Mouse (Mus musculus) 416B (cell line): ENCODE results near the gene Tmem199.
A peak's percentile ranks its signal among the peaks of the same experiment; 100 is the strongest.
"Not testable (repeated sequence)": the region's sequence is repeated elsewhere in the genome, so short reads cannot be mapped to it uniquely, and the experiment has no call there.

Experiments used
- DNase-seq: peaks from one replicate; pipeline ENCODE4 v3.0.0; 2011; ENCODE audit warnings: low read depth

The Tmem199 gene

DNA sequence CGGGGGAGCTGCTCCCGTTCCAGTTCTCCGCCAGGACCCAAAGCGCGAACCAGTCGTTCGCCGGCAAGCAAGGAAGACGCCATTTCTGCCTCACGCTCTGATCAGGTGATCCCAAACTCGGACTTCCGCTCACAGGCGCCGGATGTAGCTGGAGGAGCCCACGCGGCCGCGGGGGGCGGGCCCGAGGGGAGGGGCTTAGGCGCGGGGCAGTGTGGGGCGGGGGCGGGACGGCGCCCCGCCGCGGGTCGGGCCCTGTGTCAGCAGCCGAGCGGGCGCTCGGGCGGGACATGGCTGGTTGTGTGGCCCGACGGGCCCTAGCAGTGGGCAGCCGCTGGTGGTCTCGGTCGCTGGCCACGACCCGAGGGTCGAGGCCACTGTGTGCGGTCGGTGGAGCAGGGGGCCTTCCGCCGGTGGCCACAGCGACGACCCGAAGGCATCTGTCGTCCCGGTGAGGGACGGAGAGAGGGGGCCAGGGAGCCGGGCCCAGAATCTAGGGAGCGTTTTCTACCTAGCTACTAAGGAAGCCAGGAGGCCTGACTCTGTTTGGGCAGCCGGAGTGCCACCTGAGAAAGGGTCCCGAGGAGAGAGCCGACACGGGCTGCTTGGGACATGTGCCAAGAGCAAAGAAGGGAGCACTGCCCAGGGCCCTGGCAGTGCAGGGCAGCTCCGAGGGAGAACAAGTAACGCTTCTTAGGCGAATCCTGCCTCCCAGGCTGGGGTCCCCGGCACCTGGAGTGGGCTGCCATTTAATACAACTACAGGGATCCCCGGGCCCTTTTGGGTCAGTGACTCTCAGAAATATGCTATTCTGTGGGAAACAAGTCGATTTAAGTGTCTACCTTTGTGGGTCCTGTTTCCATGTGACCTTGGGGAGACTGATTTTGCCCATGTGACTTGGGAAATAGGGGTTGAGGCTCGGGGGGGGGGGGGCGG, at the start of gene Tmem199, which contains the start of gene Poldip2:
Gene Tmem199 (minus strand): TSS at position 148 of the 933 bp plus-strand sequence.
Gene Poldip2 (plus strand): TSS at position 169 of the 933 bp plus-strand sequence.
- peak; percentile 93 for DNase-seq

GRCm38 (mm10) chr11:78560447-78560846, 48.5 kb upstream of the Tmem199 start:
- peak; percentile 83 for DNase-seq

- no peak for DNase-seq
Measured at GRCm38 (mm10) chr11:78557241-78557640, 45.3 kb upstream of the Tmem199 start.

DNA sequence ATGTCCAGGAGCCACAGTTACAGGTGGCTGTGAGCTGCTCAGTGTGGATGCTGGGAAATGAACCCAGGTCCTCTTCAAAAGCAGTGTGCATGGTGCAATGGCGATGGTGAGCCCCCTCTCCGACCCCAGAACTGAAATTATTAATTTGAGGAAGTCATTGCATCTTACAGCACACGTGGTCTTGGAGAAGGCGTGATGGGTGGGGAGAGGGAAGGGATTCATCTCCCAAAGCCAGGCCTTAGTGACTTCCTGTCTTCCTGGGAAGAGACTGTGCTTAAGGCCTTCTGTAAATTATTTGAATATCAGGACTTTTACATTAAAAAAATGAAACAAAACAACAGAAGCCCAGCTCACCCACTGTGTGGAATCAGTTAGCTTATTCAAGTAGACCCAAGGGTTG, 44.1 kb upstream of the Tmem199 start:
- no peak for DNase-seq

DNA sequence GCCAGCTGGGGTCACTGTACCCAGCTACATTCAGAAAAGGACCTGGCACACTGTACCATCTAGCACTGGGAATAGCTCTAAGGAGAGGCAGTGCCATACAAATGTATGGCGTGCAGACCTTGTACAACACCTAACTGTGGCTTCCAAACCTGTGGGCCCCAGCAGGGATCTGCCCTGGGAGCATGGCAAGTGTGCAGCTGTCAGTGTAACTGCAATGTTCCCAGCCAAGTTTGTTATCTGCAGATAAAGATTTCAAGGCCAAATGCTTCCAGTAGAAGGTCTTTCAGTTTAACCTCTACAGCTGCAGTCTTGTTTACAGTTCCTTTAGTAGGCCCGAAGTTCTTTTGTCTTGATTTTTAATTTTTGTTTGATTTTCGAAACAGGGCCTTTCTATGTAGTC, 43.7 kb upstream of the Tmem199 start:
- DNase-seq = peak; percentile 66

DNA sequence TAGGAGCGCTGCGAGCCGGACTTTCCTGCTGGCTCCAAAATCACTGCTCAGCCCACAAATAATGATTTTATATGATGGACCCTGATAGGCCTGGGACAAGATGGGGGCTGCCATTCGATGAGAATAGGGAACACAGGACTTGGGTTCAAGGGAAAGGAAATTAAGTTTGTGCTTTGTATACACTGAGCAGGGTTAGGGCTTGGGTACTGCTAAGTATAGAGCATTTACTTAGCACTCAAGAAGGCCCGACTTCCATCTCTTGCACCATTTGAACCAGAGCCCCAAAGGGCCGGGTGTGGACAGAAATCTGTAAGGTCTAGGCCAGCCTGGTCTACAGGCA, 39.1 kb upstream of the Tmem199 start:
- DNase-seq = no peak

DNA sequence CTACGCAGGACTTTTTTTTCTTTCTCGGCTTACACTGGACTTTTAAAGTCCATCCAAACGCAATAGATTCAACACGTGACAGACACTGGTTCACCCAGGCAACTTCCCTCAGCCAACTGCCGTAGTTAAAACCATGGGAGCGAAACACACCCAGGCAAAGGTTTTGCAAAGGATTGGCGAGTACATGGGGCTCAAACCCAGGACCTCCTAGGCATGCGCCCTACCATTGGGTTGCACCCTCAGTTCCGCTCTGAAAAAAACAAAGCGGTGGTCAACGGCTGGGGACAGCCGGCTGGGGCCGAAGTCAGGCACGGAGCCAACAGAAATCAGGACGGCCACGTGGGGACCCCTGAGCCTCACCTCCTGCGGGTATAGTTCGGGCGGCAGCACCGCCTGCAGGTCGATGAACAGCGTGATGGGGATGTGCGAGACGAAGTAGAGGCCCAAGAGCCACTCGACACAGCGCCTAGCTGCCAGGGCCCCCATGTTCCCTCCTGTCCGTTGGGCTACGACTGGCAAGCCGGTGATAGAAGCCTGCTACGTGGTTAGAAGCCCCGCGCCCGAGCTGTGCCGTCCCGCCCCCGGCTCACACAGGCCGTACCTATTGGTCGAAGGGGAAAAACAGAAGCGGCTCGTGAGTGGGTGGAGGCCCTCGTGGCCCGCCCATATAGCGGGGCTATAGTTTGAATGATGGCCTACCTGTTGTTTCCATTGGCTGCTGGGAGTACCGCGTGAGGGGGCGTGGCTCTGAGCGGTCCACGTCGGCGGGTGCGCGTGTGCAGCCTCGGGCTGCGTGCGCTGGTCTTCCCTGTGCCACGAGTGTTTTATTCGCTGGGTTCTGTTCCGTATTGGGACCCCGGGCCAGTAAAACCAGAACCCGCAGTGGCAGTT, 38.4 kb upstream of the Tmem199 start, which contains the start of gene Tmem97:
Gene Tmem97 (minus strand): TSS at position 610 of the 891 bp plus-strand sequence.
- DNase-seq = peak; percentile 98

- peak; percentile 52 for DNase-seq
Measured at GRCm38 (mm10) chr11:78549491-78549987, 37.6 kb upstream of the Tmem199 start.

DNA sequence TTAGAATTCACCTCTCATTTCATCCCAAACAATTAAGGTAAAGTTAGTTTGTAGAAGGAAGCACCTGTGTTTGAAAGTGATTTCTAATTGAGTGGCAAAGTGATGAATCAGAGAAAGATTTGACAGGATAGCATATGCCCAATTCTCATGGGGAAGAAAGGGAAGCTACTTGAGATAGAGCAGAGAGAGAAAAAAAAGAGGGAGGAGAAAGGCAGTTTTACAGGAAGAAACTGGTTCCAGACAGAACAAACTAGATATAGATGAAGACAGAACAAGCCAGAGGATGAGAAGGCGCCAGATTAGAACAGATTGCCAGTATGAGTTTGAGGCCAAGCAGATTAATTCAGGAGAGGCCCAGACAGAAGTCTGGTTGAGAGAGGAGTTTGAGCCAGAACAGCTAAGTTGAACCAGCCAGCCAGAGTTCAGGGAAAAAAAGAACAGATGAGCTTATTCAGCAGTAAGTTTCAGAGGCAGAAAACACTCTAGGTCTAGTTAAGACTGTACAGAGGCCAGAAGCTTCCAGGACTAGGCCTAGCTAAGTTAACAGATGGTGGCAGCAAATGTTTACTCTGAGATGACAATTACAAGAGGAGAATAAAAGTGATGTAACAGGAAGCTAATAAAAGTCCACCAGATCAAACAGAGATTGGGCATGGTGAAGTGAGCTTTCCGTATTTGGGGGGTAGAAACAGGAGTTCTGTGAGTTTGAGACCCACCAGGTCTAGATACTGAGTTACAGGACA, 35.9 kb upstream of the Tmem199 start:
- peak; percentile 49 for DNase-seq

GRCm38 (mm10) chr11:78545181-78545580, 33.2 kb upstream of the Tmem199 start:
- peak; percentile 64 for DNase-seq

DNA sequence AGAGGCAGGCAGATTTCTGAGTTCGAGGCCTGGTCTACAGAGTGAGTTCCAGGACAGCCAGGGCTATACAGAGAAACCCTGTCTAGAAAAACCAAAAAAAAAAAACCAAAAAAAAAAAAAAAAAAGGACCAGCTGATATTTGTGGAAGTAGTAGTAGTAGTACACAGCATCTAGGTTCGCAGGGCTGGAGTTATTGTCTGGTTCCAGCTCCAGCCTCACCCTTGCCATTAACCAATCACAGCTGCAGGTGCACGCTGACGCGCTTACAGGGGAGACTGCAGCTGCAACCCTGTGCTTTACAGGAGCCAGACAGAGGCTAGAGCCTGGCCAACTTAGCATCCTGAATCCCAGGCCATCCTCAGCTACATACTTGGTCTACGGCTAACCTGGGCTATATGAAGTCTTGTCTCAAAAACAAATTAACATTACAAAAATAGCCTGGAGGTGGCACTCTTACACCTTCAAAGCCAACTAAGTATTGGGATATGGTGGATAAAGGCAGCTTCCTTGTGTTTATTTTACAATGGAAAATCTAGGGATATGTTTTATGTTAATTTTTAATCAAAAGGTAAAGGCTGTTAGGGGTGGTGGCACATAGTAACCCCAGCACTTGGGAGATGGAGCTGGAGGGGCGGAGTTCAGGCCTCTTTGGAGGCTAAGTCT, 32.6 kb upstream of the Tmem199 start:
- DNase-seq = peak; percentile 45

GRCm38 (mm10) chr11:78540358-78540757, 28.4 kb upstream of the Tmem199 start:
- DNase-seq = peak; percentile 35

DNA sequence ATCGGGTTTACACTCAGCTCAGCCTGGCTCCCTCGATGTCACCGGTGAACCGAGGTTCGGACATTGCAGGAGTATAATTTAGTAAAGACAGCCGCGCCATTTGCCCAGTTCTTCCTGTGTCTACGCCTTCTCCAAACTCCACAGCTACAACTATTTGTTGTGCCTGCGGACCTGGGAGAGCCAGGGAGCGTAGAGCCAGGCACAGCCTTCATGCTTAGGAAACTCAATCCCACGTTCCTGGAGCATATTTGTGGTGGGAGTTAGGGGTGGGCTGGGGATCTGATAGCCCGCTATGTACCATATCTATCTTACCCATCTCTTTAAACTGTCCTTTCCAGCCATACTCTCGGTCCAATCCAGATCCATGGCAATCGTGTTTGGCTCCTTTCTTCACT, 24.7 kb upstream of the Tmem199 start:
- no peak for DNase-seq

- peak; percentile 100 for DNase-seq
Measured at GRCm38 (mm10) chr11:78536080-78536689, 24.2 kb upstream of the Tmem199 start, which contains the start of the genes Tnfaip1 and Ift20. Tnfaip1 (minus strand) TSS chr11:78536332. Ift20 (plus strand) TSS chr11:78536361.

DNA sequence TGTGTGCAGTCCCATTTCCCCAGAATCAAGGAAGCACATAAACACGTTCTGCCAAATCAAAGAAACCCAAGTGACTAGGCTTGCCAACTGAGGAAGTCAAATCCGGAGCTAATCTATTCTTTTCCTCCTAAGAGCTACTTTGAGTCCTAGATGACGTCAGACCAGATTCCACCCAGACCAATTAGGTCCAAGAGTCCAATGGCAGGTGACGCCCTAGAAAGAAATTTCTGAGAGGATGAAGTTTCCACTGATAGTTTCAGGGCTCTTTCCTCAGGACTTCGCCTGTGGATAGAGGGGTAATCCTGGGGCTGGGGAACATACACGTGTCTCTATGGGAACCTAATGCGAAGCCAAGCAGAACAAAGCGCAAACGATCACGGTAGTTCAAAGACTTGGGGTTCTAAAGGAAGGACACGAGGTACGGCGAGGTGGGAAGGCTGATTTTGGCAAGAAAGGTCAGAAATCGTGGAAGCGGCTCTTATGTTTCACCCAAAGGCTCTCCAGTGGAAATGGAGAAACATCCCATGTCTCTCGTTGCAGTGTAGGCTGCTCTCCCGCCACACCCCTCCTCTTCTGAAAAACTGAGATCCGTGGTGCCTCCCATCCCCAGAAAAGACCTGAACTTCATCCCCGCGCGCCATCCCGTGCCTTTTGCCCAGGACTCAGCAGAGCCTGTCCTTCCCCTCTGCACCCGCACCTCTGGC, 23.6 kb upstream of the Tmem199 start:
- DNase-seq = peak; percentile 82

DNA sequence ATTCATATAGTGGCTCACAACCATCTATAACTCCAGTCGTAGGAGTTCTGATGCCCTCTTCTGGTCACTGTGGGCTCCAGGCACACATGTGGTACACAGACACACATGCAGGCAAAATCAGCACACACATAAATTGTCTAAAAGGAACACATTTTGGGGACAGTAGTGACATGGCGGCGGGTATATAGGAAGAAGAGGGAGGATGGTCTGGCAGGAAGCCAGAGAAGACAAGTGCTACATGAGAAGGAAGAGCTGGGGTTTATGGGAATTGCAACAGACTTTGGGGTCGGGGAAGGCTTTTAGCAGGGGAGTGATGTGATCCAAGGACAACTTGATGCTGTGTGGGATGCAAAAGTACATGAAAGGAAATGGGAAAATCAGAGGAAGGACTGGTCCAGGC, 22.5 kb upstream of the Tmem199 start:
- DNase-seq = peak; percentile 20

GRCm38 (mm10) chr11:78531515-78531914, 19.5 kb upstream of the Tmem199 start:
- DNase-seq = not testable (repeated sequence)

GRCm38 (mm10) chr11:78531046-78531445, 19.1 kb upstream of the Tmem199 start:
- no peak for DNase-seq

DNA sequence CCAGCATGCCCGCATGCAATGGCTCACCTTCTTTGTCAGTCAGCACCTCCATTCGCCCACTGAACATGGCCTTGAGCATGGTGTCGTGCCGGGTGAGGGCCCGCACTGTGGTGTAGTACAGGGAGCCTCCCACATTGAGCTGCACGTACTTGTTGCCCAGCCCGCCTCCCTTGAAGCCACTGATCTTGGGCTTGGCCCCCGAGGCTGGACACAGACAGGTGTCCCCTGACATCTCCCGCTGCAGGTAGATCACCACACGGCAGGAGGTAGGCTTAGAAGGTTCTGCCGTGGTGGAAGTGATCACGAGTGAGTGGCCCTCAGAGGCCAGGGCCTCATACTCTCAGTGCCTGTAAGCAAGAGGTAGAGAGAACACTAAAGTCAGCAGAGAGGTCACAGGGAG, 18.0 kb upstream of the Tmem199 start:
- DNase-seq = no peak

GRCm38 (mm10) chr11:78528714-78529113, 16.7 kb upstream of the Tmem199 start:
- no peak for DNase-seq
